ENCODE assay signal across 25 mouse cellular contexts in the genomic region with DNA sequence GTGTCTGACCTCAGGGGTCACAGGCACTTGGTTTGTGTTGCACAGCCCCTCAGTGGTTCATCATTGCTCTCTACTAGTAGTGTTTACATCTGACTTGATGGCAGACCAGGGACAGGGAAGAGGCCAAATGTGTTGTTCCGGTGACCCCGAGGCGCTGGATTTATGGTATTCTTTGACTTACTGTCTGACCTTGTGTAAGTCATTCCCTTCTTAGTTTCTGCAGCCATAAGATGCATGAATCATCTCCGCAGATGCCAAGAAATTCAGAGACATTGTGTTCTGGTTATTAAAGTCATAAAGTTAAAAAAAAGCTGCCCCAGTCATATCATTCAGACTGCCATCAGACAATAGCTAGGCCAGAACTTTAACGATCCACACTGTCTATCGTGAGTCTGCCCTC. TPM values are rescaled to one million over a fixed set of nuclear protein-coding genes. Genes with fewer than 3 reads are reported as not detected.
DNase-seq lines count a peak whose midpoint lies in the region; ATAC-seq and TF ChIP-seq lines count a peak whose summit lies in the region.
"Had no signal": no experiment of that assay in that cellular context is flagged by ENCODE, and none has a peak within 500 bp of the region (broad histone marks: within the 10 kb centered on the region; RNA-seq: fewer than 3 reads in every experiment).

No protein-coding gene starts in this region.

- TF ChIP-seq POLR2A in myocyte (IDR thresholded peaks at IDR 0.05; ENCODE audit: insufficient read length, low read depth), result no peak

- H3K4me2 ChIP-seq in myocyte (ENCODE audit: low read depth), result peak overlapping the region; percentile 28
- no peak overlapping the region for H3K4me2 ChIP-seq in forebrain, embryonic 14.5 days (ENCODE audit: low read length)
- H3K4me2 ChIP-seq: heart, embryonic 15.5 days; hindbrain, embryonic 13.5 days; liver, embryonic 13.5 days; midbrain, embryonic 15.5 days; neural tube, embryonic 13.5 days had no signal

- H3K9ac ChIP-seq in forebrain, embryonic 14.5 days (ENCODE audit: low read length), result no peak overlapping the region
- H3K9ac ChIP-seq: forebrain, postnatal 0 days; heart, embryonic 15.5 days; hindbrain, embryonic 13.5 days; liver, embryonic 13.5 days; midbrain, embryonic 15.5 days; neural tube, embryonic 13.5 days had no signal

- no peak overlapping the region for H3ac ChIP-seq in myocyte (ENCODE audit: control insufficient read depth, insufficient read length)

- no peak overlapping the region for H3K4me3 ChIP-seq in myocyte
- no peak overlapping the region for H3K4me3 ChIP-seq in forebrain, embryonic 14.5 days (ENCODE audit: low read depth, low read length)
- H3K4me3 ChIP-seq: heart, embryonic 15.5 days; hindbrain, embryonic 13.5 days; liver, embryonic 13.5 days; megakaryocyte, embryonic 14.5 days; midbrain, embryonic 15.5 days; neural tube, embryonic 13.5 days had no signal

- no peaks in the 10 kb centered on the region for H3K27me3 ChIP-seq in myocyte (ENCODE audit: control insufficient read depth, insufficient read depth, insufficient read length)
- no peaks in the 10 kb centered on the region for H3K27me3 ChIP-seq in forebrain, embryonic 14.5 days (replicated peaks; ENCODE audit: control insufficient read depth, insufficient read depth, low read length)
- H3K27me3 ChIP-seq: heart, embryonic 15.5 days; hindbrain, embryonic 13.5 days; liver, embryonic 13.5 days; megakaryocyte, embryonic 14.5 days; midbrain, embryonic 15.5 days; neural tube, embryonic 13.5 days had no signal

- no peak for ATAC-seq in forebrain, embryonic 14.5 days
- ATAC-seq: CD4-positive, CD25-positive, alpha-beta regulatory T cell, adult 4 months; forebrain, postnatal 0 days; midbrain, embryonic 15.5 days had no signal

- no peaks in the 10 kb centered on the region for H3K9me3 ChIP-seq in forebrain, embryonic 14.5 days (replicated peaks; ENCODE audit: control insufficient read depth, low read length)
- H3K9me3 ChIP-seq: heart, embryonic 15.5 days; hindbrain, embryonic 13.5 days; liver, embryonic 13.5 days; megakaryocyte, embryonic 14.5 days; midbrain, embryonic 15.5 days; neural tube, embryonic 13.5 days had no signal

- no peaks in the 10 kb centered on the region for H3K4me1 ChIP-seq in forebrain, embryonic 14.5 days (ENCODE audit: control insufficient read depth, insufficient read depth, low read length)
- H3K4me1 ChIP-seq: heart, embryonic 15.5 days; hindbrain, embryonic 13.5 days; liver, embryonic 13.5 days; midbrain, embryonic 15.5 days; neural tube, embryonic 13.5 days had no signal

- no peak overlapping the region for H3K27ac ChIP-seq in forebrain, embryonic 14.5 days (ENCODE audit: low read depth, low read length)
- H3K27ac ChIP-seq: heart, embryonic 15.5 days; hindbrain, embryonic 13.5 days; liver, embryonic 13.5 days; midbrain, embryonic 15.5 days; neural tube, embryonic 13.5 days had no signal

- 94% methylated on average over 6 of the region's 6 CpGs for WGBS in forebrain, embryonic 14.5 days

- peak; percentile 61 for DNase-seq in adrenal gland, adult 2 months
- no peak for DNase-seq in adrenal gland, postnatal 4 days (ENCODE audit: low spot score in 2 of 2)
- peak; percentile 19 for DNase-seq in kidney, postnatal 14 days
- DNase-seq in kidney, postnatal 25 days, result no peak
- DNase-seq in adrenal gland, postnatal 10 days, result peak; percentile 46
- DNase-seq in forebrain, embryonic 14.5 days (ENCODE audit: low spot score), result no peak
- DNase-seq: cerebellum, adult 11-12 months; cerebellum, postnatal 25 days; embryo, embryonic 11 days; forebrain, postnatal 0 days; gastrocnemius, postnatal 36 days; heart, postnatal 36 days; kidney, adult 11 months; layer of hippocampus, adult 9-11 months; liver, embryonic 13.5 days; lung, adult 2 months; lung, postnatal 36 days; thymus, postnatal 4 days had no signal

- no peaks in the 10 kb centered on the region for H3K79me2 ChIP-seq in myocyte (ENCODE audit: control insufficient read depth, insufficient read depth)

- no peaks in the 10 kb centered on the region for H3K36me3 ChIP-seq in myocyte (ENCODE audit: control insufficient read depth, insufficient read depth)
- H3K36me3 ChIP-seq in forebrain, embryonic 14.5 days (ENCODE audit: control insufficient read depth, insufficient read depth, low read length), result no peaks in the 10 kb centered on the region
- H3K36me3 ChIP-seq: heart, embryonic 15.5 days; hindbrain, embryonic 13.5 days; liver, embryonic 13.5 days; midbrain, embryonic 15.5 days; neural tube, embryonic 13.5 days had no signal

TF ChIP-seq in myocyte, 11 proteins besides CTCF, POLR2A, EP300 and RAD21:
- TF ChIP-seq MAX (IDR thresholded peaks at IDR 0.05; ENCODE audit: low read depth) (no peak), REST (IDR thresholded peaks at IDR 0.05; ENCODE audit: insufficient read depth, insufficient read length) (no peak), USF1 (IDR thresholded peaks at IDR 0.05; ENCODE audit: low read depth) (no peak), E2F4 (IDR thresholded peaks at IDR 0.05; ENCODE audit: insufficient read depth) (no peak), POLR2AphosphoS2 (IDR thresholded peaks at IDR 0.05; ENCODE audit: insufficient read length, low read depth) (no peak), MYOG (IDR thresholded peaks at IDR 0.05; ENCODE audit: control insufficient read depth in 1 of 3, insufficient read depth in 1 of 3, insufficient read length in 2 of 3, low read depth in 2 of 3) (no peak)

RNA-seq across cellular contexts. Expression of a gene that starts 27.6 kb away (rescaled TPM):
- total RNA-seq in adrenal gland, adult 2 months (2021), result 10 to 100 TPM; 27.8 to 31.4 TPM
- 1.2 TPM in 2 replicates for polyA plus RNA-seq in adrenal gland, adult 2 months (2012; rRNA removed)
- total RNA-seq in adrenal gland, postnatal 4 days (2021), result 10 to 100 TPM; 35.4 to 35.8 TPM
- 10 to 100 TPM; 25.5 to 30.3 TPM for total RNA-seq in adrenal gland, postnatal 10 days (2021)
- polyA plus RNA-seq in myocyte (2012; fragmentation: generic; extraction: Trizol), result 3.6 TPM
- polyA plus RNA-seq in forebrain, embryonic 14.5 days (2014; fragmentation: Nextera tagmentation; extraction: Ambion mirVana), result 2.8 and 5.1 TPM in 2 replicates

Comparison
In these comparisons a context has a peak if more than half of its experiments do, and no peak if none do; other contexts are left out.
1. DNase-seq: peak in adrenal gland, adult 2 months (single experiment), kidney, postnatal 14 days (single experiment) and adrenal gland, postnatal 10 days (single experiment); none in adrenal gland, postnatal 4 days (0 of 2), kidney, postnatal 25 days (0 of 2) and forebrain, embryonic 14.5 days (single experiment).